Mouse (Mus musculus) bone marrow macrophage, adult 2 months (primary cell): ENCODE data around the gene Rlbp1.

Source experiments
- CTCF ChIP-seq: IDR thresholded peaks from 2 replicates; pipeline ENCODE4 v1.5.1; 2012; ENCODE audit warnings: low read depth, mild to moderate bottlenecking, low read length, moderate library complexity
- POLR2A ChIP-seq: IDR thresholded peaks from 2 replicates; pipeline ENCODE4 v1.6.1; 2012; ENCODE audit warnings: mild to moderate bottlenecking, low read depth, low read length, borderline replicate concordance

- no peak for TF ChIP-seq CTCF
- TF ChIP-seq POLR2A = no peak
Measured at GRCm38 (mm10) chr7:79359183-79359435, 27.7 kb downstream of the Rlbp1 start.
